Mouse (Mus musculus) stomach, postnatal 0 days (tissue): ENCODE measurements around the gene Rdh14.
A peak's percentile ranks its signal among the peaks of the same experiment; 100 is the strongest.

ENCODE experiments used
- CTCF ChIP-seq: IDR thresholded peaks from 2 replicates; pipeline ENCODE4 v1.5.1; 2016; ENCODE audit warnings: antibody characterized with exemption, low read depth, mild to moderate bottlenecking, moderate library complexity
- EP300 ChIP-seq: optimal IDR thresholded peaks from 2 replicates; pipeline ENCODE3; 2016; ENCODE audit warnings: antibody characterized with exemption

- TF ChIP-seq CTCF (0 out of 2 replicates have a peak, but pooled peaks have one; percentile 6), EP300 (no peak)
Measured at GRCm38 (mm10) chr12:10350706-10351105, 39.9 kb upstream of the Rdh14 start.
